Mouse (Mus musculus) bone marrow macrophage, adult 2 months (primary cell): Measurements from ENCODE around the gene P4ha3.

Experiments
- CTCF ChIP-seq: IDR thresholded peaks from 2 replicates; pipeline ENCODE4 v1.5.1; 2012; ENCODE audit warnings: low read depth, mild to moderate bottlenecking, low read length, moderate library complexity
- POLR2A ChIP-seq: IDR thresholded peaks from 2 replicates; pipeline ENCODE4 v1.6.1; 2012; ENCODE audit warnings: mild to moderate bottlenecking, low read depth, low read length, borderline replicate concordance

GRCm38 (mm10) chr7:100276397-100276796, 8.9 kb upstream of the P4ha3 start:
- TF ChIP-seq POLR2A (no peak), CTCF (no peak)
